Mouse (Mus musculus) monocyte, adult 5-6 weeks (primary cell): ENCODE measurements at regions not wholly inside any gene's neighbourhood (a gene's known extent, or its start where the extent isn't known, plus 50 kb on each side); places are given as distances from the start of the nearest gene placed in this dataset.

Experiments
- ATAC-seq: fragments of 153-309, 156-312 bp; replicated peaks from 2 replicates; pipeline ENCODE4 v1.8.0; 2017; ENCODE audit warnings: mild to moderate bottlenecking; ENCODE audit not compliant: low TSS enrichment, insufficient number of reproducible peaks, severe bottlenecking, poor library complexity, low FRiP score

DNA sequence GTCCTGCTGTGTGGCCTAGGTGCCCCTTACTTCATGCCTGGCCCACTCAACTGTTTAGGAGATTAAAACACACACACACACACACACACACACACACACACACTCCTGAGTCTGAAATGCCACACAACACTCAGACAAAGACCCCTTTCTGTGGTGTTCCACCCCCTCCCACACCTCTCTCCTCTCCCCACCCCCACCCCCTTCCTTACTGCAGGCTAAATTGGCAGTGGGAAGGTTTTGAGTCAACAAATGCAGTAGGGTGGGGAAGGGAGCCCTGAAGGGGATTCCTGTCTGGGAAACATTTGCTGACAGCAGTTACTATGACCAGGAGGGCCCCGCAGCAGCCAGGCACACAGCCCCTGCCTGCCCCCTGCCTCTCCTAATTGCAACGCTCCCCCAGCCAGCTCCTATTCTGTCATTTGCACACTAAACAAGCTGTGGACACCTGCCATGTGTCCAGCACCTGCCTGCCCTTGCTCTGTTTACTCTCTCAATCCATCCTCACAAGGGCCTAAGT, 69.5 kb downstream of the Ephb3 start:
- ATAC-seq, result no peak

DNA sequence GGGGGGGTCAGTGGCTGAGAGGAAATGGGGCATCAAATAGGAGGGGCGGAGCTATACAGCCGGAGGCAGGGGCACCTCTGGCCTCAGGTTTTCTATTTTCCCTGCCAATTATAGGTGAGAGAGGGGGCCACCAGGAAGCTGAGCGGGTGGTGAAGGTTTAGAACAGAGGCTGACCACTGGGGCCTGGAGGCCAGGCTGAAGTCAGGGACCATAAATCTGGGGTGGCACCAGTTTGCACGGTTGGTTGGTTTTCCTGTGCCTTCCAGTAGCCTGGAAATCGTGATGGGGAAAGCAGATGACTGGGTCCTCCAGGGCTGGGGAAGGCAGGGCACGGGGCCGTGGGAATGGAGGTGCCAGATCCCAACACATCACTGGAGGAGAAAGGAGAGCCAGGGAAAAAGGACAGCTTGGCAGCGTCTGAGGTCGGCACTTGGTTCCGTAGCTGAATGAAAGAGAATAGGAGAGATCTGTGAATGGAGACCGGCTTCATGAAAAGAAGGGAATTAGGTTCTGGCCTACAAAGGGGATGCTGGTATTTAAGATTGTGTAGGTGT, 73.3 kb downstream of the Ephb3 start:
- ATAC-seq, result no peak

DNA sequence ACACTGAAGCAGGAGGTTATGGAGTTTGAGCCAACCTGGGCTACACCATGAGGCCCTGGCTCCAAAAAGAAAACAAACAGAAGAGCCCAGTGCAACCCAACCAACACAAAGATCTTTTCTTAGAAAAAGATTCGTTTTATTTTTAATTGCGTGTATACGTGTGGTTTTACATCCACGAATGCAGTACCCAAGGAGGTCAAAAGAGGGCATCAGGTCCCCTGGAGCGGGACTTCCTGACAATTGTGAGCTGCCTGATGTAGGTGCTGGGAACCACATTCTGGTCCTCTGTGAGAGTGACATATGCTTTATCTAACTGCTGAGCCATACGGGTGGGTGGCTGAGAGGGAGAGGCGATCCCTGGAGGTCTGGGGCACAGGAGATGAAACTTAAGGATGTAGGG, 73.8 kb downstream of the Ephb3 start:
- ATAC-seq, result no peak

DNA sequence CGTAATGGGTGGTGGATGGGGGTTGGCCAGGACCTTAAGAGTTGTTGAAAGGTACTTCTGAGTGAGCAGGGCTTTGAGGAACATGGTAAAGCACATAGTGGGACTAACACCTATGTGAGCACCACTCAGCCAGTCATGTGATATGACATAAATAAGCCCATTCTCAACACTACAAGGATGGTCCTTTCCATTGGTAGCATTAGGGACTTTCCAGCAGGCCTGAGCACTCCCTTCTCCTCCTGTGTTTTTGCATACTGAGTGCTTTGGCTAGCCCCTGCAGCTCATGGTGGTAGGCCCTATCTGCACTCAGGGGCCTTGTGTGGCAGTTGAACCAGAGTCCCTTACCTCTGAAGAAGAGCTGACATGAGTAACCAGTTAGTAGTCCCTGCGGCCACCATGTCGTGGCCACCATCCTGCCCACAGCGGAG, 75.7 kb downstream of the Ephb3 start:
- no peak for ATAC-seq

DNA sequence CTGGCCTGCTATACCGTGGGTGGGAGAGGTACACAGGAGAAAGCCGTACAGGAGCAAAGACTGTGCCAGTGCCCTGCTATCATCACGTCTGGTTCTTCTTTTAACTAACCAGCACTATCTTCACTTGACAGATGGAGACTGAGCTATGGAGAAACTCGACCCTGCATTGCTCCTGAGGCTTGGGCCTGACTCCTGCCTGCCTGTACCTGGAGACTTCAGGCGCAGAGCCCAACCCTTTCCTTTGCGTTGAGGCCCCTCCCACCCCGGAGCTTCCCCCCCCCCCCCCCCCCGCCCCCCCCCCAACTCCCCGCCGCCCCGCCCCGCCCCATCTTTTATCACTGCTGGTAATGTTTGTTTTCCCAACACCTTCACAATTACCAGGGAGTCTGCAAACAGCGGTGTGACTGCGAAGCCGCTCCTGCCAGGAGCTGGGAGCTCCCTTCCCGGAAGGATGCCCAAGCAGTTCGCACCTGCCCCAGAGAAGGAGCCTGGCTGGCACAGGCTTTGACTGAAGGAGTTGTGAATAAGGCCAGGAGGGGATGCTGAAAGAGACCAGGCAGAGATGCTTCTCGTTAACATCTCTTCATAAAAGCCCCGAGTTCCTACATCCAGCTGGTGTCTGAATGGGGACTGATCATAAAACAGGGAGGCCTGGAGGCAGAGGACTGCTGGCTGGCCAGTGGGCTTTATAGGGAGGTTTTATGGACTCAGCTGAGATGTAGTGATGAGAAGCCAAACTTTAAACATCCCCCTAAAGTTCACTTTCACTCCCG, 77.6 kb downstream of the Ephb3 start:
- no peak for ATAC-seq

DNA sequence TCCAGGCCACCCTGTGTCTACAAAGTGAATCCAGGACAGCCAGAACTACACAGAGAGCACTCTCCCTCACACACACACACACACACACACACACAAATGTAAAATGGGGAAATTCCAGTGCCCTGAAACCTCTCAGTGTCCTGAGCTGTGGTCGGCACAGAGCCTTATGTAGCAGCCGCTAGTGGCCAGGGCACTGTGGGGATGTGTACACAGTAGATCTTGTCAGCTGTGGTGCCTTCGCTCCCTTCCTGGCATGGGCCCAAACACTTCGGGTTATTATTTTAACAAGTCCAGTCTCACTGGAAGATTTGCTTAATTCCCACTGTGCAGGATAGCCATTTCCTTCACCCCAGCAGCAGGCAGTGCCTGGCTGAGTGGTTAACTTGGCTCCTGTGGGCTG, 81.5 kb downstream of the Ephb3 start:
- ATAC-seq, result no peak

DNA sequence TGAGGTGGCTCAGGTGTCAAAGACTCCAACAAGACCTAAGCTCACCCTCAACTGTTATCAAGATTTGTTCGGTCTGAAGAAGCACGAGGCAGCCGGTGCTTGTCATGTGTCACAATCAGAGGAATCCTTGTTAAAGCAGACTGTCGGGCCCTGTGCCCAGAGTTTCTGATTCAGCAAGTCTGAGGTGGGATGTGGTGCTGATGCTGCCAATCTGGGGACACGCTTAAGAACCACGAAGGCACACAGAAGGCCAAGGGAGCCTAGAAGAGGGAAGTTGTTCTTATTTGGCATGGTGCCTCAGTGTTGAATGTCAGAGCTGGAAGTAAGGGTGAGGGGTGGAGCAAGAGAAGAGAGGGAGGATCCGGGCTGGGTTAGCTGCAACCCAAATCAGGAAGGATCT, 85.0 kb downstream of the Ephb3 start:
- ATAC-seq, result peak; percentile 91

DNA sequence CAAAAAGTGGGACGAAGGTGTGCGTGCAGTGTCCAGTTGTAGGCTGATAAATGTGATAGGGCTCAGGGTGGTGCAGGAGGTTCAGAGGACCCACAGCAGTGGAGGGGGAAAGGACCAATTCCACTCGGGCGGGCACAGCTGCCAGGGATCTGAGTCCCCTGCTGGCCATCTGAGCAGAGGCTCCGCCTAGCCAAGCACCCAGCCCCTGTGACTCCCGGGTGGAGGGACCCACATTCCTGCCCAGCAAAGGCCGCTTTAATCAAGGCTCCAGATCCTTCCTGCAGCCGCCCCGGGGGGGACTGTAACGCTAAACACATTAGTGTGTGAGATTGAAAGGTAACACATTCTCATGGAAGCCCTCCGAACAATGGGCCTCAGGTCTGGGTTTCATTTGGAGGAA, 88.5 kb downstream of the Ephb3 start:
- ATAC-seq, result no peak

DNA sequence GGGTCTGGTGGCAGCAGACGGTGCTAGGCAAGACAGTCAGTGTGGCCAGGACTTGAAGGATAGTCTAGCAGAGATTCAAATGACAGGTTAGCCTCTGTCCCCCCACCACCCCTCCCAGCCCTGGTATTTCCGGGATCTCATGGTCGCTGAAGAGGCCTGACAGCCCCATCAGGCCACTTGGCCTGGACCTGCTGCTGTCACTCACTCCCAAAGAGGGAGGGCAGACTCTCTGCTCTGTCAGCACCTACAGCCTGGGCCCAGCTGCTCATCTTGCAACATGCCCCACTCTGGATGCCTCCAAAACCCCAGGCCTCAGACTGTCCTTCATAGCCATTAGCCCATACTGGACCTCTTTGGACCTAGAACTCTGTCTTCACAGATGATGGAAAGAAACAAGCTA, 89.0 kb downstream of the Ephb3 start:
- ATAC-seq, result no peak

DNA sequence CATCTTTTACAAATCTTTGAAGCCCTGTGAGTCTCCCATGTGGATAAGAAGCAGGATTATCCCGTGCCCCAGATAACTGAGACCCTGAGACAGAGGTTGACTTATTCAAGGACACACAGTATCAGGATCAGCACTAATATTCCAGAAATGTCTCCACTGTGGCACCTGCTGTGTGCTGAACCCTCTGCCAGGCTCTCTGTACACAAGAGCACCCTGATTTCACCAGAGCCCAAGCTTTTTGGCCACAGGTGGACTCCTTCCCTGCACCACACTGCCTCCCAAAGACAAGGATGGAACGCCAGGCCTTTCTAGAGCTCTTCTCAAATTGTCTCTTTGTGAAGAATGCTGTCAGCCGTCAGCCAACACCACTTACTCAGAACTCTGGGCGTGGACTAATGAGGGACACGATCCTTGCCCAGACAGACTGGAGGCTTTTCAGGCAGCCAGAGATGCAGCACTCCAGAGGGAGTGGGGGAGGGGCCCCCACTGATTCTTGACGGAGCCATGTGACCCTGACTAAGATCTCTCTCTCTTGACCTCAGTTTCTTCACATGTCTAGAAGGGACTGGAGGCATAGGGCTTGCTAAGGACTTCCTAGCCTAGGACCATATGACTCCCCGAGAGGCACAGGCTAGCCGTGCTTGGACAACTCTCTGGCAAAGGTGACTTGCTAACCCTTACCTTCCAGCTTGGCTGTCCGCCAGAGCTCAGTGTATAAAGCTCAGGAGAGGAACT, 90.3 kb downstream of the Ephb3 start:
- ATAC-seq, result no peak

DNA sequence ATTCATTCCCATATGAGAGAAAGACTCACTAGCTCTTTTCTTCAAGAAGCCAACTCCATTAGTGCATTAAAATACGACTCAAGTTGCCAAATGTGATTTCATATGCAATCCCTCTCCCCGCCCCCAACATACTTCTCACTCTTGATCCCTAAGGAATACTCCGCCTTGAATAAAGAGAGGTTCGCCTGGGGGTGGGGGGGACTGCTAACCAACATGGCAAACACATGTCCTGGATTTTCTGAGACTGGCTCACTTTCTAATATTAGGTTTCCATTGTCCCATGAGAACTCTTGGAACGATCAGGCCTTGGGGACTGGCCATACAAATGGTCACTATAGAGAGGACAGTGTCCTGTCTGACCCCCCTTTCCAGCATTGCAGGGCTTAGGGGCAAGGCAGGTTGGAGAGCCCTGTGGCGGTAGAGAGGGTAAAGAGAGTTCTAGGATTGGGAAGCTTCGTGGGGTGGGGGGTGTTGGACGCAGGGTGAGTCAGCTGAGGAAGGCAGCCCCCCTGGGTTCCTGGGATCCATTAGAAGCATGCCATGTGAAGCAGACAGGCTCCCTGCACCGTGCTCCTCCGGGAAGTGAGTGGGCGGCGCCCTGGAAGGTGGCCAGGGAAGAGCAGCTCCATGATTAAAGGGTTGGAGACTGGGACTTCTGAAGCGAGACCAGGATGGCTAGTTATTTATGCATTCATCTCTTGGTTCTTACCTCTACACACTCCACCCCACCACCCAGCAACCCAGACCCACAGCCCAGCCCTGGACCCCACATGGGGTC, 91.6 kb downstream of the Ephb3 start:
- no peak for ATAC-seq

DNA sequence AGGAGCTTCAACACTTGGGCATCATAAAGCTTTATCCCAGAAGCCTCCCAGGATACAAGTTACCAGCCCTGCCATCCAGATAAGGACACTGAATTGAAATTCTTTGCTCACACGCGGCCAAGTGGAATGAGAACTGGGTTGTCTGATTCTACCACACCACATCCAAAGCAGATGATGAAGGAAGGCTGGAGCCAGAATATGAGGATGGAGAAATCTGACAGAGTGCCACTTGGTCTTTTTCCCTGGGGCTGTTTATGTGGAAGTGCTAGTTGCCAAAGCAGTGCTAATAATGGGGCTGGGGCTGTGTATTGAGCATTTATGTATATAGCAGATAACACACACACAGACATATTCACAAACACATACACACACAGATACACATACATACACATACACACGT, 92.2 kb downstream of the Ephb3 start:
- ATAC-seq, result no peak

DNA sequence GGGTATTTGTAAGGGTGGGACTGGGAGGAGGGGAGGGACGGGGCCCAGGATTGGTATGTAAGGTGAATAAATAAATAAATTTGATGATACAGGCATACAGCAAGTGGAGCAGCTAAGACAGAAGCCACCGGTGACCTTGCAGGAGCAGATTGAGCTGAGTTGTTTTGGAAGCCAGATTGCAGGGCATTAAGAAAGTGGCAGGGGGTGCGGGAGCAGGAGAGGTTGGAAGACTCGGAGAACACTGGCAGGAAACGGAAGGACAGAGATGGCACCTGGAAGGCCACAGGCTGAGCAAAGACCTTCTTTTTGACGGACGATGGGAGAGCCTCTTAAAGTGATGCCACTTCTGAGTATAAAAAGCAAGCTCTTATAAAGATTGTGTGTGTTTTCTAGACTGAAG, 94.3 kb downstream of the Ephb3 start:
- no peak for ATAC-seq

DNA sequence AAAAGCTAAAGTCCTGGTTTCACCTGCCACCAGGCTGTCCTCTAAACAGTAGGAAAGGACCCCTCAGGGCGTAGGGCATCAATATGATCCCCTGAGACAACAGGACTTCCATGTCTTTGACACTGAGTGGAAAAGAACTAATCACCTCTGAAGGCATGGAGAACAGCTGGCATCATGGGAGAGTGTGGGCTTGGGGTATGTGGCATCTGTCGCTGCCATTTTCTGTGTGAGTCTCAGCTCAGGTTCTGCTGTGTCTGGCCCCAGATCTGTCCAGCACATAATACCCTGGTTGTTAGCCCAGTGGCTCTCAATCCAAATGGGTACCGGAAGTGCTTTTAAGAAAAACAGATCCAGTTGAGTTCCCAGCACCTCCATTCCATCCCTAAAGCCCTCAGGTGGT, 101.3 kb downstream of the Ephb3 start:
- ATAC-seq, result no peak

DNA sequence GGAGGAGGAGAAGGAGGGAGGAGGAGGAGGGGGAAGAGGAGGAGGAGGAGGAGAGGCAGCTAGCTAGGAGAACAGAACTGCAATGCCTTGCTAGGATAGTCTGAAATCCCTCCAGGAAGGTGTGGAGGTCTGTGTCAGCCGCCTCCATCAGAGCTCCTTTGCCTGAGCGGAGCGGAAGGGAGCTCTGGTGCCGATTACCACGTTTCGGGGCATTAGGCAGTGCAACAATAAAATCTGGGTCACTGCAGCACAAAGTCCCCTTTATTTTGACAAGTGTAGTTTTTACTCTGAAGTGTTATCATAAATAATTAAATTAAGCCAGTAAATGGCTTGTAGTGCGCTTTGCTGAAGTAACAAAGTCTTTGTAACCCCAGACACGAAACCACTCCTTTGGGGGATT, 104.0 kb downstream of the Ephb3 start:
- ATAC-seq, result no peak

DNA sequence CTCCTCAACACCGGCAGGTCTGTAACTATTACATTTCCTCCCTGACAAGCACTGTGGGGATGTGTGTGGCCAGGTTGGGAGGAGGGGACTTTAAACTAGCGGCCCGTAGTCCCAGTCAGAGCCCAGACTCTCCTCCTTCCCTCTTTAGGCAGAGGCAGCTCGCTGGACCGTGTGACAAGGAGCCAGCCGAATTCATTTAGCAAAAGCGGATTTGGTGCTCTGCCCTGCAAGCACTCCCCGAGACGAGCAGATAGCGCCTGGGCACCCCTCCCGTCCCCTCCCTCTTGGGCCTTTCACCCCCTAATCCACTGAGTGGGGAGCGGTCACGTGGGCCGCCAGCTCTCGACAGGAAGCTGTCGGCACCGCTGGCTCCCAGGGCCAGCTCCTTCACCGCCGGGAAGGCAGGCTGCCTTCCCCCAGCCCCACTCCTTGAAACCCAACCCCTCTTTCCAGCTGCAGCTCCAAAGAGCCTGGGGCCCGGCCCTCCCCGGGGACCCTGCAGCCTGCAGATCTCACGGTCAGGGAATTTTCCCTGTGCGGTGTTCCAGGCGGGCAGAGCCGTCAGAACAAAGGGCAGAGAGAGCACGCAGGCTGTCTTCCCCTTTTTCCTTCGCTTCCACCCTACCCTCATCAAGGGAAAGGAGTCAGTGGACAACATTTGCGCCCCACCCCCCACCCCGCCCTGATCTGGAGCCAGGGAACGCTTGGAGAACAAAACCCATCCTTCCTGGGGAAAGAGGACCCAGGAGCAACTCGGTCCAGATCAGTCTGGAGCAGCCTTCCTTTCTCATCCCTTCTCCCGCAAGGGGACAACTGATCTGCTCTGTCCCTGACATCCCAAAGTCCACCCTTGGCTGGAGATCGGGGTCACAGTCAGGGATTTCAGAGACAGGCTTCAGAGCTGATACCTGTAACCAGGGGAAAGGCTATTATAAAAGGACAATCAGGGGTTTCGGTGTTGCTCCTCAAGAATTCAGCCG, 106.4 kb downstream of the Ephb3 start:
- ATAC-seq, result peak; percentile 63; the same call in 1 of the 2 replicates

DNA sequence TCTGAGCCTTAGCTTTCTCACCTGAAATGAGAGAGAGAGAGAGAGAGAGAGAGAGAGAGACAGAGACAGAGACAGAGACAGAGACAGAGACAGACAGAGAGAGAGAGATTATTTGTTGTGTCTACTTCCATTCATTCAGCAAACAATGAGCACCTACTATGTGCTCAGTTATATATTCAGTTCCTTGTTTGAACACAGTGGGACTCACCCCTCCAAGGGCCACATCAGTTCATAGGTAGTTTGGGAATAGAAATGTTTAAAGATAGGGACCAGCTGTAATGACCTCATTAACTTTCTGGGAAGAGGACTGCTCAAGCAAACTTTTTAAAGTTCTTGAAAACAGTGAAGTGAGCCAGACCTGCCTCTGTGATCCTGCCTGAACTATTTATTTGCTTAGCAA, 107.2 kb downstream of the Ephb3 start:
- ATAC-seq, result no peak

DNA sequence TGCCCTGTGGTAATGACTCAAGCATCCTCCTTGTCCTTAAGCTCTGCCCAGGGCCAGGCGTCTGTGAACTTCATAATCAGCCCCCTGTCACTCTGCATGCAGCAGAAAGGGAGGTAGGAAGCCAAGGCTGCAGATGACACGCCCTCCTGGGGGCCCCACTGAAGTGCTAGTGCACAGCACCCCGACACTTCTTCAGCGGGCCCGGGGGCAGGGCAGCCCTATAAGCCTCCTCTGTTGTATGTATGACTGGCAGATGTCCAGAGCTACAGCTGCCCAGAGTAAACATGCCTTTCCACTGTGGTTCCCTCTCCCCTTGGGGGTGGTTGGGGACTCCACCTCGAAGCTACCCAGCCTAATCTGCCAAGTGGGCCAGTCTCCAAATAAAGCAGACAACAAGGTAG, 107.2 kb upstream of the Vps8 start:
- no peak for ATAC-seq
